Mouse (Mus musculus) limb, embryonic 12.5 days (tissue): Measurements from ENCODE around the gene Tmem218. TPM values are rescaled to one million over a fixed set of nuclear protein-coding genes. Genes with fewer than 3 reads are reported as not detected.

Experiments
- ATAC-seq: fragments of 200-750 bp; cut with Nextera tagmentation; 2 replicates; pipeline ENCODE4 v1.8.0; 2017; ENCODE audit warnings: low read depth, moderate TSS enrichment; ENCODE audit not compliant: insufficient number of reproducible peaks, insufficient read depth, low FRiP score, low TSS enrichment
- H3K27ac ChIP-seq: fragments of 300-500 bp; sonication (generic); 2 replicates; pipeline ENCODE4 v1.5.1; 2016; ENCODE audit warnings: mild to moderate bottlenecking, moderate library complexity
- H3K27me3 ChIP-seq: fragments of 300-500 bp; sonication (generic); 2 replicates; pipeline ENCODE4 v1.6.1; 2016; ENCODE audit warnings: mild to moderate bottlenecking, moderate library complexity
- H3K36me3 ChIP-seq: fragments of 300-500 bp; sonication (generic); 2 replicates; pipeline ENCODE4 v1.6.1; 2016; ENCODE audit warnings: mild to moderate bottlenecking, moderate library complexity
- H3K4me1 ChIP-seq: fragments of 300-500 bp; sonication (generic); replicated peaks from 2 replicates; pipeline ENCODE4 v1.6.1; 2016
- H3K4me2 ChIP-seq: fragments of 300-500 bp; sonication (generic); 2 replicates; pipeline ENCODE4 v1.6.1; 2016; ENCODE audit warnings: mild to moderate bottlenecking, moderate library complexity
- H3K4me3 ChIP-seq: fragments of 300-500 bp; sonication (generic); replicated peaks from 2 replicates; pipeline ENCODE4 v1.5.1; 2016; ENCODE audit warnings: mild to moderate bottlenecking
- H3K9ac ChIP-seq: fragments of 300-500 bp; sonication (generic); replicated peaks from 2 replicates; pipeline ENCODE4 v1.6.1; 2016; ENCODE audit warnings: mild to moderate bottlenecking, moderate library complexity
- H3K9me3 ChIP-seq: fragments of 300-500 bp; sonication (generic); 2 replicates; pipeline ENCODE4 v1.6.1; 2016; ENCODE audit warnings: mild to moderate bottlenecking, moderate library complexity
- WGBS: fragments of 180-500 bp; shearing (Covaris S2); methylation state at CpG from one replicate; pipeline ENCODE4 v1.1.7; 2016; 5-methylcytosine and 5-hydroxymethylcytosine counted together
- polyA plus RNA-seq: library from polyadenylated mRNA; unstranded; fragments of >200 nt; fragmentation: Nextera tagmentation; extraction: Ambion mirVana; gene quantifications from 2 replicates; pipeline ENCODE4 v1.2.1, GENCODE M21; 2016

The Tmem218 gene
- polyA plus RNA-seq, 1 experiment from 2014 or later: 12.6 TPM

- Histone ChIP-seq H3K27ac (no peak overlapping the region), H3K9ac (no peak overlapping the region), H3K4me1 (peaks cover 4% of the 10 kb centered on the region; the same call in 1 of the 2 replicates), H3K4me2 (no peak overlapping the region), H3K9me3 (peaks cover 4% of the 10 kb centered on the region; the same call in 1 of the 2 replicates), H3K27me3 (0 out of 2 replicates have a peak, but pooled peaks cover 7% of the 10 kb centered on the region), H3K36me3 (no peaks in the 10 kb centered on the region), H3K4me3 (no peak overlapping the region)
- 88% methylated on average over 3 of the region's 3 CpGs for WGBS
- ATAC-seq: no peak
Observed at GRCm38 (mm10) chr9:37188024-37188423, 20.0 kb upstream of the Tmem218 start.

GRCm38 (mm10) chr9:37197067-37197466, 11.0 kb upstream of the Tmem218 start:
- H3K4me3 ChIP-seq: no peak overlapping the region
- H3K36me3 ChIP-seq: no peaks in the 10 kb centered on the region
- no peak overlapping the region for H3K27ac ChIP-seq
- H3K9ac ChIP-seq: no peak overlapping the region
- H3K4me1 ChIP-seq: no peaks in the 10 kb centered on the region; the same call in 1 of the 2 replicates
- peaks cover 3% of the 10 kb centered on the region; the same call in 1 of the 2 replicates for H3K27me3 ChIP-seq
- no peak for ATAC-seq
- H3K9me3 ChIP-seq: no peaks in the 10 kb centered on the region
- no peak overlapping the region for H3K4me2 ChIP-seq
- 80% methylated on average over 4 of the region's 4 CpGs for WGBS

- no peak for ATAC-seq
- no peak overlapping the region for H3K4me2 ChIP-seq
- H3K9ac ChIP-seq: no peak overlapping the region
Observed at GRCm38 (mm10) chr9:37200414-37200813, 7.6 kb upstream of the Tmem218 start.

GRCm38 (mm10) chr9:37203884-37204283, 4.1 kb upstream of the Tmem218 start:
- no peak for ATAC-seq
- Histone ChIP-seq H3K9ac (no peak overlapping the region), H3K27ac (no peak overlapping the region), H3K27me3 (no peaks in the 10 kb centered on the region), H3K4me1 (peaks cover 10% of the 10 kb centered on the region), H3K4me2 (no peak overlapping the region), H3K9me3 (no peaks in the 10 kb centered on the region), H3K36me3 (no peaks in the 10 kb centered on the region), H3K4me3 (no peak overlapping the region)
- WGBS: 55% methylated on average over 5 of the region's 5 CpGs

More at GRCm38 (mm10) chr9:37200414-37200813, 7.6 kb upstream of the Tmem218 start:
- H3K36me3 ChIP-seq: no peaks in the 10 kb centered on the region
- WGBS: 69% methylated on average over 5 of the region's 5 CpGs
- no peaks in the 10 kb centered on the region; the same call in 1 of the 2 replicates for H3K4me1 ChIP-seq
- H3K27ac ChIP-seq: no peak overlapping the region
- H3K4me3 ChIP-seq: no peak overlapping the region
- peaks cover 3% of the 10 kb centered on the region; the same call in 1 of the 2 replicates for H3K27me3 ChIP-seq
- H3K9me3 ChIP-seq: no peaks in the 10 kb centered on the region

GRCm38 (mm10) chr9:37213060-37213738, 5.2 kb downstream of the Tmem218 start:
- WGBS: 84% methylated on average over 13 of the region's 13 CpGs
- H3K27me3 ChIP-seq: no peaks in the 10 kb centered on the region

GRCm38 (mm10) chr9:37214327-37215060, 6.5 kb downstream of the Tmem218 start:
- no peak overlapping the region for H3K4me3 ChIP-seq
- H3K27me3 ChIP-seq: no peaks in the 10 kb centered on the region
- no peaks in the 10 kb centered on the region for H3K9me3 ChIP-seq
- H3K4me2 ChIP-seq: no peak overlapping the region
- no peak for ATAC-seq
- 85% methylated on average over 9 of the region's 9 CpGs for WGBS
- no peaks in the 10 kb centered on the region for H3K4me1 ChIP-seq
- H3K9ac ChIP-seq: no peak overlapping the region
- no peak overlapping the region for H3K27ac ChIP-seq
- H3K36me3 ChIP-seq: no peaks in the 10 kb centered on the region

More at GRCm38 (mm10) chr9:37213060-37213738, 5.2 kb downstream of the Tmem218 start:
- H3K4me2 ChIP-seq: no peak overlapping the region
- no peak overlapping the region for H3K27ac ChIP-seq
- H3K36me3 ChIP-seq: no peaks in the 10 kb centered on the region
- H3K9ac ChIP-seq: no peak overlapping the region
- no peak overlapping the region for H3K4me3 ChIP-seq
- ATAC-seq: no peak
- 0 out of 2 replicates have a peak, but pooled peaks cover 4% of the 10 kb centered on the region for H3K4me1 ChIP-seq
- no peaks in the 10 kb centered on the region for H3K9me3 ChIP-seq

GRCm38 (mm10) chr9:37220755-37221154, 12.7 kb downstream of the Tmem218 start:
- ATAC-seq: no peak
- no peak overlapping the region for H3K4me2 ChIP-seq
- H3K27ac ChIP-seq: no peak overlapping the region
- peaks cover 10% of the 10 kb centered on the region for H3K36me3 ChIP-seq
- no peaks in the 10 kb centered on the region for H3K4me1 ChIP-seq
- no peaks in the 10 kb centered on the region for H3K9me3 ChIP-seq
- no peak overlapping the region for H3K9ac ChIP-seq
- no peak overlapping the region for H3K4me3 ChIP-seq
- no peaks in the 10 kb centered on the region for H3K27me3 ChIP-seq
- WGBS: 77% methylated on average over 8 of the region's 8 CpGs

GRCm38 (mm10) chr9:37225581-37225980, 17.6 kb downstream of the Tmem218 start:
- Histone ChIP-seq H3K4me2 (no peak overlapping the region), H3K27ac (no peak overlapping the region), H3K4me1 (peaks cover 7% of the 10 kb centered on the region; the same call in 1 of the 2 replicates), H3K4me3 (no peak overlapping the region), H3K9ac (no peak overlapping the region), H3K9me3 (no peaks in the 10 kb centered on the region), H3K36me3 (peaks cover 10% of the 10 kb centered on the region), H3K27me3 (0 out of 2 replicates have a peak, but pooled peaks cover 4% of the 10 kb centered on the region)
- WGBS: 87% methylated on average over 1 of the region's 1 CpGs
- no peak for ATAC-seq

- H3K27me3 ChIP-seq: peaks cover 12% of the 10 kb centered on the region
- no peak overlapping the region for H3K4me3 ChIP-seq
- peaks cover 7% of the 10 kb centered on the region; the same call in 1 of the 2 replicates for H3K4me1 ChIP-seq
- 4% methylated on average over 1 of the region's 1 CpGs for WGBS
- H3K4me2 ChIP-seq: no peak overlapping the region
- no peaks in the 10 kb centered on the region for H3K9me3 ChIP-seq
- peak; percentile 64; the same call in 1 of the 2 replicates for ATAC-seq
- peaks cover 3% of the 10 kb centered on the region for H3K36me3 ChIP-seq
- no peak overlapping the region for H3K27ac ChIP-seq
- no peak overlapping the region for H3K9ac ChIP-seq
Observed at GRCm38 (mm10) chr9:37229880-37230325, 21.9 kb downstream of the Tmem218 start.

- peaks cover 7% of the 10 kb centered on the region; the same call in 1 of the 2 replicates for H3K4me1 ChIP-seq
- H3K9ac ChIP-seq: no peak overlapping the region
- no peak overlapping the region for H3K27ac ChIP-seq
- no peak overlapping the region for H3K4me2 ChIP-seq
- peaks cover 12% of the 10 kb centered on the region for H3K27me3 ChIP-seq
- H3K9me3 ChIP-seq: no peaks in the 10 kb centered on the region
- peaks cover 8% of the 10 kb centered on the region; the same call in 1 of the 2 replicates for H3K36me3 ChIP-seq
- H3K4me3 ChIP-seq: no peak overlapping the region
- WGBS: 92% methylated on average over 9 of the region's 9 CpGs
- ATAC-seq: no peak
Observed at GRCm38 (mm10) chr9:37230486-37231195, 22.6 kb downstream of the Tmem218 start.
